Mouse (Mus musculus): Measurements from ENCODE around the gene Lama5. TPM values are rescaled to one million over a fixed set of nuclear protein-coding genes. Genes with fewer than 3 reads are reported as not detected.

Lama5 gene
- total RNA-seq, 2 experiments from 2014 or later, result 6.0 to 6.7 TPM

DNA sequence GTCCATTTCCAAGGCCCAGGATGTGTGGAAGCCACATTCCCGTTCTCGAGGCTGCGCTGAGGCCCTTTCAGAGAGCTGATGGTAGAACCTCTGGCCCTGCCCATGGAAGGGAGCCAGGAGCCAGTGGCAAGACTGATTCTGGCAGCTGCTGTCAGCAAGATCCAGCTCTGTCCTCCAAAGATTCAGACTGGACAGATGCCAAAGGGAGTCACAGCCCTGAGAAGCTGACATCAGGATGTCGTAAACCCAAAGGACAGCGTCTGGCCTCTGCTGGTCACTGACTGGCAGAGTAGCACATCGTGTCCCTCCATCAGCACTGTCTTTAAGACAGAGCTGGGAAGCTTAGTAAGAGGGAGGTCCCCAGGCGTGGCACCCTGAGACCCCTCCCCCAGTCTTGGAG is 2.9 kb upstream of the Lama5 start:
- DNase-seq (ENCODE audit: low spot score in 2 of 2), result no peak
- intact Hi-C loops (cut with DNase I), result no loop called here

DNA sequence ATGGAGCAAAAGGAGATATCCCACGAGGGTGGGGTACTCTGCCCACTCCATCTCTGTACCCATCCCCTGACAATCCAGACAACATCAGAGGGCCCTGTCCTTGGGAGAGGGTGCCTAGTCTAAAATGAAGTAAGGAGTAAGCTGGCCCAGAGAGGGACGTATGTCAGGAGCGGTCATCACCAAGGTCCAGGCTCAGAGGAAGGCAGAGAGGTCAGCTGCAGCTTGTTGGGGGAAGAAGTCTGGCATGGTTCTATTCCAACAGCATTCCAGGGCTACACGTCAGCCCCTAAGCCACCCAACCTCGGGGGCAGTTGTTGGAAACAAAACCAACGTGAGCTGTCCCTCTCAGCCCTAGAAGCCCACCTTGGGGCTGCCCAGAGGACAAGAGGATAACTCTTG is 2.4 kb upstream of the Lama5 start:
- intact Hi-C loops (cut with DNase I), result no loop called here

DNA sequence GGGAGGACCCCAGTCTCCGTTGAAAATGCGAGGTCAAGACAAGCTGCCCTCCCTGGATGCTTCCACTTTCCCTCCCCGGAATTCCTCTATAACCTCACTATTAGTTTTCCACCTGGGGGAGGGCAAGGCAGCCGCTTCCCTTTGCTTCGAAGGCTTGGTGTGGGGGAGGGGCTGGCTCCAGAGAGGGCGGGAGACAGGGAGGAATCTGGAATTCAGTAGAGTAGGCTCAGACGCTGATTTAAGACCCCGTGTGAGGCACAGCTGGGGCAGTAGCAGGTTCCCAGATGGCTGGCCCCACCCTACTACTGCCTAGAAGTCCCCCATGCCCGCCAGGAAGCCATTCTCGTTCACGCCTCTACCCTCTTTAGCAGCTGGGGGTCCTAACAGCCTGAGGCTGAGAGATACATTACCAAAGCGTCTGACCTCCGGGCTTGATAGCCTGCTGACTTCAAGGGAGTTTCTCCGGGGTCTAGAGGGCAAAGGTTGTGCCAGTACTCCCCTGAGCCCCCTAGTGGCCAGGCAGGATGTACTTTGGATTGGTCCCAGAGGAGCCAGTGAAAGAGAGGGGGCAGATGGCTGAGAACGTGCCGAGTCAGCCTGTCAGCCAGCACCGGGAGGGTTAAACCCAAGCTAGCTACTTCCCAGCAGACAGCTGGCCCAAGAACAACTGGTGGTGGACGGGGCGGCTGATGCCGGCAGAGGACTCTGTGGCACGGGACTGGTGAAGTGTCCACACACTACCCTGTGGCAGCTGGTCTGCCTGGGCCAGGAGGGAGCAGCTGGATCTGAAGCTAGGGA is 1.8 kb upstream of the Lama5 start:
- intact Hi-C loops (cut with DNase I), result no loop called here
- DNase-seq (ENCODE audit: low spot score in 2 of 2), result no peak

More for the DNA sequence above, 2.4 kb upstream of the Lama5 start:
- no peak for DNase-seq (ENCODE audit: low spot score in 2 of 2)

- DNase-seq (ENCODE audit: low spot score in 2 of 2), result no peak
- intact Hi-C loops (cut with DNase I), result no loop called here
These were observed 456 bp downstream of the Lama5 start for GRCm38 (mm10) chr2:180225044-180225761.

- intact Hi-C loops (cut with DNase I), result no loop called here
- DNase-seq (ENCODE audit: low spot score in 2 of 2), result no peak
These were observed 1.0 kb downstream of the Lama5 start for GRCm38 (mm10) chr2:180224647-180225043.

- intact Hi-C loops (cut with DNase I), result no loop called here
- DNase-seq (ENCODE audit: low spot score in 2 of 2), result no peak
These were observed 3.4 kb downstream of the Lama5 start for GRCm38 (mm10) chr2:180222250-180222649.

DNA sequence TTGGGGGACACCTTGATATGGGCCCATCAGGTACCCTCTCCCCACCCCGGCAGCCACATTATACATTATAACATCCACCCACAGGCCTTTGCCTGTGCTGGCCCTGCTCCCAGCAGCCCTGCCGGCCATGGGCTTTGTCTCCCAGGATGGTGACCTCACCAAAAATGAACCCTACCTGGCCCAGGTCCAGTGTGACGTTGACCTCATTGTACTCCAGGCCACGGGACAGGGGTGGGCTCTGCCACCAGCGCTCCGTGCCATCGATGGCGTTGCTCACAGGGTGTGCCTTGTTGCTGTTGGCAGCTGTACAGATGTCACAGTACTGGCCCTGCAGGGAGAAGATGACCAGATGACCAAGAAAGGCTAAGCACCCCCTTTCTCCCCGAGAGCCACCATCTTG is 4.6 kb downstream of the Lama5 start:
- DNase-seq (ENCODE audit: low spot score in 2 of 2), result no peak
- intact Hi-C loops (cut with DNase I), result no loop called here

- intact Hi-C loops (cut with DNase I), result no loop called here
- DNase-seq (ENCODE audit: low spot score in 2 of 2), result no peak
These were observed 5.5 kb downstream of the Lama5 start for GRCm38 (mm10) chr2:180220165-180220564.

DNA sequence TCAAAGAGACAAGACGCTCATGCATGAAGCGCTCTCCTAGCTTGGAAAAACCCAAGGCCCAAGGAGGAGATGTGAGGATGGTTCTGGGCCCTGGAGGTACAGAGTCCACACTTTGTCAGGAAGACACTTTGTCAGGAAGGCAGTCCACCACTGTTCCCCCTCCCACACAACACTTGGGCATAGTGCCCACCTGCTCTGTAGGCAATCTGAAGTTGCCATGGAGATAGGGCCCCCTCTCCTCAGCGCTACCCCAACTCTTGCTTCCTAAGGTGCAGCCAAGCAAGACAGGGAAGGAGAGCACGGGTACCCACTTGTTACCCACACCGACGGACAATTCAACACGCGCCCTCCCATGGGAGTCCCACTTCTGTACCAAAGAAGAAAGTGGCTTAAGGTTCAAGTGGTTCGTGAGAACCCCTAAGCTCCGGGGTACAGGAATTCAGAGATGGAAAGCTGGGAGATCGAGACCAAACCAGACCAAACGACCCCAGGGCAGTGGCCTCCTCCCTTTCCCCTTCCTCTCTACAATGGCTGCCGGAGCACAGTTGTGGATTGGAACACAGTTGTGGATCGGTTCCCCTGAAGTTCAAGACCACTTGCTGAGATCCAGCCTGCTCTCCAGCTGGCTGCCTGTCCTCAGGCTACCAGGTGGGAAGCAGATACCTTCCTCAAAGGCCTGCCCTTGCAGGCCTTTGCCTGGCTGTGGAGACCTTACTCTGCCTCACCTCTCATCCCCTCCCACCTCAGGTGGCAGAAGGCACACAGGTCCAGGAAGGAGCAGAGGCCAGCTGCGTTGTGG is 6.3 kb downstream of the Lama5 start:
- intact Hi-C loops (cut with DNase I), result no loop called here

GRCm38 (mm10) chr2:180218677-180219076 is 7.0 kb downstream of the Lama5 start:
- intact Hi-C loops (cut with DNase I), result no loop called here
- no peak for DNase-seq (ENCODE audit: low spot score in 2 of 2)

More for the DNA sequence above, 6.3 kb downstream of the Lama5 start:
- DNase-seq (ENCODE audit: low spot score in 2 of 2), result no peak

DNA sequence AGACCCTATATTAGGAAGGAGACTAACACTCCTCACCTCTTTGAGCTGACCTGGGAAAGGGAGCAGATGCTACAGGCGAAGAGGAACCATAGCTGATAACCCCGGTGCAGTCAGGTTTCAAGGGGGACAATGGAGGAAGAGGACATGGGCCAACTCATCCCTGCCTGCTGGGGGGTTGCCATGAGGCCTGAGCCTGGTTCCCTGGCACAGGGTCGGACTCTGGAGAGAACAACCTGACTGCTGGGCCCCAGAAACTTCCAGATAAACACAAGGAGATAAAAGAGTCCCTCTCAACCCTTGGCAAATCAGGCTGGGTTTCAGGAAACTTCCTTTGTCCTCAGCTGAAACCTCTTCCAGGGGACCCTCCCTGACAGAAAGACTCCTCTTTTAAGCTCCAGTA is 7.4 kb downstream of the Lama5 start:
- no peak for DNase-seq (ENCODE audit: low spot score in 2 of 2)
- intact Hi-C loops (cut with DNase I), result no loop called here

DNA sequence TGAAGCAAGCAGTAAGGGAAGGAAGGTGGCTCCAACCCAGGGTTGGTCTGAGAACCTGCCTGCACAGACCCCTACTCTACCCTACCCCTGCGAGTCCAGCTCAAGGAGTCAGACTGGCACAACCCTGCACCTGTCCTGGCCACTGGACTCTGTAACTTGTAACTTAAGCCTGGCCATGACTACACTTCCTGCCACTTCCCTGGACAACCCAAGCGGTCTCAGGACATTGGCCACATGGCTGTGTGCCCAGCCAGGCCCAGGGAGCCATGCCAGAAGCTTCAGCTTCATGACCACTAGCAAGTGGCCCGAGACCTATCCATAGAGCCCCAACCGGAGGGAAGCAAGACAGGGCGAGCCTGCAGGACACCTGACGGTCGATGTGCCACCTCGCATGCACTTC is 8.1 kb downstream of the Lama5 start:
- intact Hi-C loops (cut with DNase I), result no loop called here

GRCm38 (mm10) chr2:180216921-180217320 is 8.7 kb downstream of the Lama5 start:
- no peak for DNase-seq (ENCODE audit: low spot score in 2 of 2)

More for the DNA sequence above, 8.1 kb downstream of the Lama5 start:
- DNase-seq (ENCODE audit: low spot score in 2 of 2), result no peak

GRCm38 (mm10) chr2:180215951-180216350 is 9.7 kb downstream of the Lama5 start:
- DNase-seq (ENCODE audit: low spot score in 2 of 2), result no peak
- intact Hi-C loops (cut with DNase I), result no loop called here

More at GRCm38 (mm10) chr2:180216921-180217320, 8.7 kb downstream of the Lama5 start:
- intact Hi-C loops (cut with DNase I), result no loop called here

- no peak for DNase-seq (ENCODE audit: low spot score in 2 of 2)
- intact Hi-C loops (cut with DNase I), result no loop called here
These were observed 10.6 kb downstream of the Lama5 start for GRCm38 (mm10) chr2:180215011-180215461.

GRCm38 (mm10) chr2:180214352-180214978 is 11.2 kb downstream of the Lama5 start:
- intact Hi-C loops (cut with DNase I), result no loop called here
- DNase-seq (ENCODE audit: low spot score in 2 of 2), result no peak

- intact Hi-C loops (cut with DNase I), result no loop called here
- no peak for DNase-seq (ENCODE audit: low spot score in 2 of 2)
These were observed 13.4 kb downstream of the Lama5 start for GRCm38 (mm10) chr2:180212255-180212654.

DNA sequence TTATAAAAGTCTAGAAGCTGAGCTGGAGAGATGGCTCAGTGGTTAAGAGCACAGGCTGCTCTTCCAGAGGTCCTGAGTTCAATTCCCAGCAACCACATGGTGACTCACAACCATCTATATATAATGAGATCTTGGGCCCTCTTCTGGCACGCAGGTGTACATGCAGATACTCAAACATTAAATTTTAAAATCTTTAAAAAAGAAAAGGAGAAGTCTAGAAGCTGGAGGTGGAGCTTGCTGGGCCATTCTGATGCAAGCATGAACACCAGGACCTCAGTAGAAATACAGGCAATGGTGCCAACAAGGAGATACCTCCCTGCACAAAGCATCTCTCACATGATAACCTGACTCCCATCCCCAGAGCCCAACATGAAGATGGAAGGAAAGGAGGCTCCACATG is 16.7 kb downstream of the Lama5 start:
- DNase-seq (ENCODE audit: low spot score in 2 of 2), result no peak
- intact Hi-C loops (cut with DNase I), result loop anchor here (1.0 to 10.0 kb wide), 2 partner anchors 42 to 136 kb away; no protein-coding TSS in a partner anchor

DNA sequence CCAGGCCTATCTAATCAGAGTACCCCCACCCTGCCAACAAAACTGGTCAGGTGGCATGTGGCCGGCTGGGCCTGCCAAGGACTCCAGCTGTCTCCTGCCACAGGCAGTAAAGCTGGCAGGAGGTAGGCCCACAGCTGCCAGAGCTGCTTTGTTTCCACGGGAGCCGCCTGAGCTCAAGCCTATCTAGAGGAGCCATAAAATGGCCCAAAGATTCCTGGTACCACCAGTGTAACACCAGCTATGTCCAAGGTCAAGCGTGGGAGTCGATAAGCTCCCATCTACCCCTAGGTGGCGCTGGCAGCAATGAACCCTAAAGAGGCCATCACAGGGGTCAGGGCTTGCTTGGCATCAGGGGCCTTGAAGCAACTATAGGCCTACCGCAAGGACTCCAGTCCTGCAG is 17.8 kb downstream of the Lama5 start:
- intact Hi-C loops (cut with DNase I), result loop anchor here (1.0 to 10.0 kb wide), 2 partner anchors 43 to 137 kb away; no protein-coding TSS in a partner anchor

DNA sequence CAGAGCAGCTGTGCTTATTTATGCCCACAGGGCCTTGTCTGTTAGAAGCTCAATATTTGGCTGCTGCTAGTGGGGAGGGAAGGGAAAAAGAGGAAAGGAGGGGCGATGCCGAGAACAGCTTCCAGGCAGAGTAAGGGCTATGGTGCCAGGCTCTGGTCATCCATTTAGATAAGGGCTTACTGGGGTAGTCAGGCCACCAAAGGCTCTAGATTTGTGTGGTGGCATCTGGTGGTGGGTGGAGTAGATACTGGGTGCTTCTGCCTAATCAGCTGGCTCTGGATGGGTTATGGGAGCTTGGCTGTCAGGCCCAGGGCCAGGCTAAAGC is 19.7 kb downstream of the Lama5 start:
- intact Hi-C loops (cut with DNase I), result loop anchor here (10.0 kb wide), 1 partner anchor 139 kb away; no protein-coding TSS in a partner anchor
- DNase-seq (ENCODE audit: low spot score in 2 of 2), result peak in 1 of 2 experiments; percentile 23

More for the DNA sequence above, 17.8 kb downstream of the Lama5 start:
- no peak for DNase-seq (ENCODE audit: low spot score in 2 of 2)
